Mouse (Mus musculus): ENCODE measurements around the gene Gin1.

Gene Gin1

DNA sequence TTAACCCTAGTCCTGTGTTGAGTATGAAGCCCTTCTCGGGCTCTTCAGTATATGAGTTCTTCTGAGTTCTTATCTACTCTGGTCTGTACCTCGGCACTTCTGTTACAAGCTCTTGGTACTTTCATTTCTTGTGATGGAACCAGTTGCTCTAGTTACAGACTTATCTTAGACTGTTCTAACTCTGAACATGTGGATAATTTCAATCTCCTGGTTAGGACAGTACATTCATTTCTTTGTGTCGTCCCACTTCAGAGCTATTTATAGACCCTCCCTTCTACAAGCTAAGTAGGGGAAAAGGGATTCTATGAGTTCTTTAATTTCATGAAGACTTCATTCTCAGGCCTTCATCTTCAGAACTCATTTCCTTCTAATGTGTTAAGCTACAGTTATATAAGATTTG lies 17.7 kb downstream of the Gin1 start:
- no peak for DNase-seq (ENCODE audit: low read depth)

- DNase-seq (ENCODE audit: low read depth): no peak
Measured at GRCm38 (mm10) chr1:97788490-97788889, 18.5 kb downstream of the Gin1 start.

GRCm38 (mm10) chr1:97794110-97794509 lies 24.1 kb downstream of the Gin1 start:
- DNase-seq (ENCODE audit: low read depth): no peak

GRCm38 (mm10) chr1:97795936-97796335 lies 26.0 kb downstream of the Gin1 start:
- no peak for DNase-seq (ENCODE audit: low read depth)

GRCm38 (mm10) chr1:97802207-97802902 lies 32.4 kb downstream of the Gin1 start:
- peak; percentile 72 for DNase-seq (ENCODE audit: low read depth)

DNA sequence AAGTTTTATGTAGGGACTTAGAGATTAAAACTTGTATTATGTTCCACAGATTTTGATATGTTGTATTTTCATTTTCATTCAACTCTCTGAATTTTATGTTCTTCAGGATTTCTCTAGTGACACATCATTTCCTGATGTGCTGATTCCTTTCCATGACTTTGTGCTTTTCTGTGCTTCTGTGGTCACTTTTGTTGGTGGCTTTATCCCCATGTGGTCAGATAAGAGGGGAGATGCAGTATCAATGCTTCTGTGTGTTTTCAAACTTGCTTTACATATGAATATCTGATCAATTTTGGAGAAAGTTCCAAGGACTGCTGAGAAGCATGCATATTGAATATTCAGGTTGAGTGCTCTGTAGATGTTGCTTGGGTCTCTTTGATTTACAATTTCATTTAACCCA lies 34.5 kb downstream of the Gin1 start:
- no peak for DNase-seq (ENCODE audit: low read depth)

DNA sequence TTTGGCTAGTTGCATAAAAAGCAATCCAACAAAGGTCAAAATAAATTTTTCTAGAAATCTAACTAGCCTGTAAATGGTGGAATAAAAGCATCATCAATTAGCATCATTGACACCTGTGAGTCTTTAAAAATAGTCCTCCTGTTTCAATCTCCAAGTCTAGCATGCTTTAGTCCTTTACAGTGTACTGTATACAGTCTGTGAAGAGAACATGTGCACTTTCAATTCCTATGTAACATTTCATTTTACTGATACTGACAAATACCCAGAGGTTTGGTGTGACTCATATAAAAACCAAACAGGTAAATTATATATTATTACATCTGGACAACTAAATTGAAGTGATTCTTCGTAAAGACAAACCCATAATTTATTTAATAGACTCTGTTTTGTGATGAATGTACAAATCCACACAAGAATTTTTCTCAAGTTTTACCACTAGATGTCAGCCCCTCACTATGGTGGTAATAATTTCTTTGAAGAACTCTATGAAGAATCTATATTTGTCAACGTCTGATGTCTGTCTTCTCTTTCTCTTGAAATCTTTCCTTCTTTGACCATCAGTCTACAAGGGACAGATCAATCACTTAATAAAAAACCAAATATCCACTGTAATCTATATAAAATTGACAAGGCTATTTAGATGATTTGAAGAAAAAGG lies 39.4 kb downstream of the Gin1 start:
- DNase-seq (ENCODE audit: low read depth): peak; percentile 77

- no peak for DNase-seq (ENCODE audit: low read depth)
Measured at GRCm38 (mm10) chr1:97821282-97821681, 51.3 kb downstream of the Gin1 start.

- no peak for DNase-seq (ENCODE audit: low read depth)
Measured at GRCm38 (mm10) chr1:97822203-97822602, 52.2 kb downstream of the Gin1 start.

DNA sequence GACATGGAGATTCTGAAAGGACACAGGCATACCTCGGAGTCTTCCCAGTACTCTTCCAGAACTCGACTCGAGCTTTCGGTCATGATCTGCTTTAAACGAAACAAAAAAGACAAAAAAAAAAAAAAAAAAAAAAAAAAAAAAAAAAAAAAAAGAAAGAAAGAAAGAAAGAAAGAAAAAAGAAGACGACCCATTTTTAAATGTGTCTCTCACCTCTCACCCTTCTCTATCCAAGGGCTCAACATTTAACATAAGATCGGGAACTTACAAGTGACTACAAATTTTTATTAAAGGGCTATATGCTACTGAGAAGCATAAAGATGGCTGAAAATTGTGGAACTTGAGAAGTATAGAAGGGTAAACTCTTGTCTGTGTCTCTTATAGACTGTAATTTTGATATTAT lies 52.9 kb downstream of the Gin1 start:
- no peak for DNase-seq (ENCODE audit: low read depth)

DNA sequence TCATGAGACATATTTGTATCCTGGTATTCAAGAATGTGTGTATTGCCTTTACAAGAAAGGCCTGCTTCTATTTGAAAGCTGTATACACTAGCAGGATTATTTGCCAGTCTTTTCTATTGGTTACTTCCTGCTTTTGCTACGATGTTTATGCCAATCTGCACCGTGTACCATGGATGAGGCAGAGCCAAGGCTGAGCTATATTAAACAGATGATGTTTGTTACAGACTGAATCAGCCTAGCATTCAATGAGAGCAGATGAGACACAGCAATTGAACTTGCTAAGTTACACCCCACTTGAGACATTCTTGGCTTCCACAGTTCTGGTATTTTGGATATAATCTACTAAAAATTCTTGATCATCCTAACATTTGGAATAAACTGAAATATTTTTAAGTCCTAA lies 57.6 kb downstream of the Gin1 start:
- no peak for DNase-seq (ENCODE audit: low read depth)

DNA sequence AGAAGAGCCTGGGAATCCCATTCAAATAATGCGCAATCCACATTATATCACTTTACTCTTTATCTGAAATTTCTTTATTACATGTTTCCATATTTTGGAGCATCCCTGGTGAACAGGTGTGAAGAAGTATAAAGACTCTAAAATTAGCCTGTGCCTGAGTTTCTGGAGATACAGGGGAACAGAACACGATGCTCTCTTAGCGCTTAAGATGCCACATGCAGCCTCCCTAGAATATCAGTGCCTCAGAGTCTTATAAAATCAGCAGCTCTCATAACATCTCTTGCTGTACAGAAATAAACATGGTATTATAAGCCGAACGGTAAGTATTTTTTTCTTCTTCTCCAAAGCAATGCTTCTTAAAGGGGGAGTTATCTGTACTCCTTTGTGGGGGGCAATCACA lies 58.1 kb downstream of the Gin1 start:
- DNase-seq (ENCODE audit: low read depth): no peak

DNA sequence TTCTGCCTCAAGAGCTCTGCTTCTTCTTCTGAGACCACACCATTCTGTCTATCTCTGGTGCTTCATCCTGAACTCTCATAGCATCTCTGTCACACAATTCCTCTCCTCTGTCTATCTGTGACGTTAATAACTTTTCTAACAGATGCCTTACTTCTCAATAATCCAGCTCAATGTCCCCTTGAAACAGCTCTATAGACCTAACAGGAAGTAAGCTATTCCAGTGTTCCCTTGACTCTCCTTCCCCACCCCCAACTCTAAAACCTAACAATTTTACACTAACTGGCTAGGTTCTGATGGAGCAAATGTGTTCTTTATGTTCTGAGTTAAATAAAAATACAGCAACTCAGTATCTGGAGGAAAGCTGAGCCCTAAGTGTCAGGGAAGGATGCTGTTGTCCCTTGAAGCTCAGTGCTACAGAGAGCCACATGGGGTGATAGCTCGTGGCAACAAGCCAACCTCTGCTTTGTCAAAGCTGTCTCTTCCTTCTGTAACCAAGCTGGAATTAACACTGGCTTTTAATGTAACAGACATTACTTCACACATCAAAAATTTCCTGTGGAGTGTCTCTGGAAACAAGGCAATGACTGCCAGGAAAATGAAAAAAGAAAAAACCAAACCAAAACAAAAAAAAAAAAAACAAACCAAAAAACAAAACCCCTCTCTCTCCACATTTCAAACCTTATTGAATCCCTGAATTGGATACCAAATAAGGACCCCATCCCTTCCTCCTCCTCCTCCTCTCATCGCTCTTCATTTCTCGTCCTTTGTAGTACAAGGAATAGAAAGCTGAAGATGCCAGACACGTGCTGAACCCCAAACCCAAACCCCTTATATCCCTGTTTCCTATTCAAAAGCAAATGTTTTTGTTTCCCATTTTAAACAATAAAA lies 63.7 kb downstream of the Gin1 start:
- no peak for DNase-seq (ENCODE audit: low read depth)

DNA sequence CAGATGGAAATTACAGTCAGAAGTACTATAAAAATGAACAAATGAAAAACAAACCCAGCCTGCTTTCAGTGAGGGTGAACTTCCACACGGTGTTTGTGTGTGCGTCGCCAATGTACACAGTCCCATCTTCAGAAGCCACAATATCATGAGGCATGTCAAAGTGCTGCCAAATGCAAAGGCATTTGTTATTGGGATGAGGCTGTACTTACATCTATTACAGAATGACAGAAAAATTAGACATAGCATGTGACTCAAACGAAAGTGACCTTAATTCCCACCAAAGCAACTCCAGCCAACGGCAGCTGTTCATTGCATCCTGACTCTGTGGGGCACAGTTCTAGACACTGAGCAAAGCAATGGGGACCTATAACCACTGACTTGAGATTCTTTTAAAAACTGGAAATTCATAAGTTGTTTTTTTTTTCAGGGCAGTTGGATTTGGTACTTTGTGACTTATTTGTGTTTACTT lies 64.4 kb downstream of the Gin1 start:
- no peak for DNase-seq (ENCODE audit: low read depth)
